Mouse (Mus musculus): ENCODE results near the gene Dcaf11. TPM values are rescaled to one million over a fixed set of nuclear protein-coding genes. Genes with fewer than 3 reads are reported as not detected.
A peak's percentile ranks its signal among the peaks of the same experiment; 100 is the strongest.

The Dcaf11 gene
- polyA plus RNA-seq, 1 experiment from 2014 or later = 72.6 TPM

GRCm38 (mm10) chr14:55558740-55559448, 912 bp upstream of the Dcaf11 start:
- Histone ChIP-seq H3K27ac (no peak overlapping the region), H3K9ac (peak overlapping the region; percentile 32; the same call in 1 of the 2 replicates), H3K27me3 (no peaks in the 10 kb centered on the region), H3K36me3 (peaks cover 2% of the 10 kb centered on the region; the same call in 1 of the 2 replicates), H3K4me3 (peak overlapping the region; percentile 79), H3K4me2 (peak overlapping the region; percentile 70), H3K9me3 (no peaks in the 10 kb centered on the region), H3K4me1 (peaks cover 25% of the 10 kb centered on the region)
- ATAC-seq (ENCODE audit: borderline replicate concordance, extremely low read depth, low FRiP score, low TSS enrichment) = no peak
- 47% methylated on average over 6 of the region's 6 CpGs for WGBS

GRCm38 (mm10) chr14:55560202-55561073, 632 bp downstream of the Dcaf11 start, which contains the start of gene A730061H03Rik:
Gene A730061H03Rik (minus strand): TSS chr14:55560406.
- ATAC-seq (ENCODE audit: borderline replicate concordance, extremely low read depth, low FRiP score, low TSS enrichment) = peak; percentile 95
- under 1% methylated on average over 51 of the region's 51 CpGs for WGBS
- H3K9me3 ChIP-seq = no peaks in the 10 kb centered on the region

GRCm38 (mm10) chr14:55561860-55562259, 2.1 kb downstream of the Dcaf11 start:
- H3K36me3 ChIP-seq = peaks cover 31% of the 10 kb centered on the region
- H3K9ac ChIP-seq = no peak overlapping the region
- no peak overlapping the region for H3K27ac ChIP-seq
- no peak for ATAC-seq (ENCODE audit: borderline replicate concordance, extremely low read depth, low FRiP score, low TSS enrichment)
- 76% methylated on average over 10 of the region's 10 CpGs for WGBS
- H3K4me3 ChIP-seq = no peak overlapping the region
- peak overlapping the region; percentile 70 for H3K4me2 ChIP-seq
- peaks cover 25% of the 10 kb centered on the region for H3K4me1 ChIP-seq
- H3K27me3 ChIP-seq = no peaks in the 10 kb centered on the region
- no peaks in the 10 kb centered on the region for H3K9me3 ChIP-seq

More at GRCm38 (mm10) chr14:55560202-55561073, 632 bp downstream of the Dcaf11 start, which contains the start of gene A730061H03Rik:
- Histone ChIP-seq H3K4me1 (peaks cover 25% of the 10 kb centered on the region), H3K4me2 (peak within 1 kb of the TSS; percentile 70), H3K9ac (peak within 1 kb of the TSS; percentile 78), H3K36me3 (peaks cover 18% of the 10 kb centered on the region), H3K4me3 (peak within 1 kb of the TSS; percentile 79), H3K27me3 (no peaks in the 10 kb centered on the region), H3K27ac (peak within 1 kb of the TSS; percentile 99)

GRCm38 (mm10) chr14:55563249-55563648, 3.4 kb downstream of the Dcaf11 start:
- WGBS = 87% methylated on average over 11 of the region's 11 CpGs
- no peak overlapping the region for H3K9ac ChIP-seq
- H3K4me2 ChIP-seq = no peak overlapping the region
- peaks cover 17% of the 10 kb centered on the region for H3K4me1 ChIP-seq
- no peak overlapping the region for H3K27ac ChIP-seq
- peaks cover 44% of the 10 kb centered on the region for H3K36me3 ChIP-seq
- H3K4me3 ChIP-seq = no peak overlapping the region
- H3K9me3 ChIP-seq = no peaks in the 10 kb centered on the region
- H3K27me3 ChIP-seq = no peaks in the 10 kb centered on the region
- ATAC-seq (ENCODE audit: borderline replicate concordance, extremely low read depth, low FRiP score, low TSS enrichment) = no peak

GRCm38 (mm10) chr14:55565748-55566147, 5.9 kb downstream of the Dcaf11 start:
- Histone ChIP-seq H3K4me1 (peaks cover 14% of the 10 kb centered on the region), H3K9ac (no peak overlapping the region), H3K27ac (no peak overlapping the region), H3K9me3 (no peaks in the 10 kb centered on the region), H3K4me2 (no peak overlapping the region), H3K4me3 (no peak overlapping the region), H3K27me3 (no peaks in the 10 kb centered on the region), H3K36me3 (peaks cover 60% of the 10 kb centered on the region)
- no peak for ATAC-seq (ENCODE audit: borderline replicate concordance, extremely low read depth, low FRiP score, low TSS enrichment)
- WGBS = 68% methylated on average over 3 of the region's 3 CpGs

GRCm38 (mm10) chr14:55567496-55567895, 7.7 kb downstream of the Dcaf11 start:
- WGBS = 84% methylated on average over 3 of the region's 3 CpGs
- H3K27ac ChIP-seq = no peak overlapping the region
- ATAC-seq (ENCODE audit: borderline replicate concordance, extremely low read depth, low FRiP score, low TSS enrichment) = no peak
- H3K27me3 ChIP-seq = no peaks in the 10 kb centered on the region
- no peak overlapping the region for H3K4me2 ChIP-seq
- H3K9me3 ChIP-seq = no peaks in the 10 kb centered on the region
- no peak overlapping the region for H3K4me3 ChIP-seq
- H3K9ac ChIP-seq = no peak overlapping the region
- no peaks in the 10 kb centered on the region for H3K4me1 ChIP-seq
- H3K36me3 ChIP-seq = peaks cover 60% of the 10 kb centered on the region

- no peak overlapping the region for H3K4me2 ChIP-seq
- peaks cover 41% of the 10 kb centered on the region for H3K36me3 ChIP-seq
- no peak for ATAC-seq (ENCODE audit: borderline replicate concordance, extremely low read depth, low FRiP score, low TSS enrichment)
- peaks cover 3% of the 10 kb centered on the region; the same call in 1 of the 2 replicates for H3K4me1 ChIP-seq
- H3K27ac ChIP-seq = no peak overlapping the region
- no peak overlapping the region for H3K9ac ChIP-seq
- H3K4me3 ChIP-seq = no peak overlapping the region
- 78% methylated on average over 2 of the region's 2 CpGs for WGBS
- H3K27me3 ChIP-seq = no peaks in the 10 kb centered on the region
- H3K9me3 ChIP-seq = no peaks in the 10 kb centered on the region
Observed at GRCm38 (mm10) chr14:55570588-55570987, 10.8 kb downstream of the Dcaf11 start.

- no peak for ATAC-seq (ENCODE audit: borderline replicate concordance, extremely low read depth, low FRiP score, low TSS enrichment)
- Histone ChIP-seq H3K4me1 (peaks cover 14% of the 10 kb centered on the region), H3K4me3 (no peak overlapping the region), H3K36me3 (peaks cover 30% of the 10 kb centered on the region), H3K27me3 (no peaks in the 10 kb centered on the region), H3K9me3 (no peaks in the 10 kb centered on the region), H3K9ac (no peak overlapping the region), H3K4me2 (no peak overlapping the region), H3K27ac (no peak overlapping the region)
Observed at GRCm38 (mm10) chr14:55571760-55572159, 12.0 kb downstream of the Dcaf11 start.

- Histone ChIP-seq H3K4me1 (peaks cover 30% of the 10 kb centered on the region), H3K36me3 (no peaks in the 10 kb centered on the region), H3K4me2 (no peak within 1 kb of the TSS; the same call in 1 of the 2 replicates), H3K27ac (peak within 1 kb of the TSS; percentile 11; the same call in 1 of the 2 replicates), H3K27me3 (no peaks in the 10 kb centered on the region), H3K4me3 (no peak within 1 kb of the TSS), H3K9ac (no peak within 1 kb of the TSS), H3K9me3 (no peaks in the 10 kb centered on the region)
- no peak for ATAC-seq (ENCODE audit: borderline replicate concordance, extremely low read depth, low FRiP score, low TSS enrichment)
- WGBS = 65% methylated on average over 8 of the region's 8 CpGs
Observed at GRCm38 (mm10) chr14:55575302-55575701, 15.5 kb downstream of the Dcaf11 start, which contains the start of gene Fitm1. Gene Fitm1 (plus strand): TSS chr14:55575617.

GRCm38 (mm10) chr14:55575711-55576110, 15.9 kb downstream of the Dcaf11 start:
- Histone ChIP-seq H3K4me1 (peaks cover 30% of the 10 kb centered on the region), H3K36me3 (peaks cover 3% of the 10 kb centered on the region; the same call in 1 of the 2 replicates), H3K9me3 (no peaks in the 10 kb centered on the region), H3K27me3 (no peaks in the 10 kb centered on the region), H3K4me2 (no peak overlapping the region; the same call in 1 of the 2 replicates), H3K4me3 (no peak overlapping the region), H3K27ac (no peak overlapping the region), H3K9ac (no peak overlapping the region)
- ATAC-seq (ENCODE audit: borderline replicate concordance, extremely low read depth, low FRiP score, low TSS enrichment) = no peak
- 60% methylated on average over 13 of the region's 13 CpGs for WGBS

GRCm38 (mm10) chr14:55576376-55576775, 16.6 kb downstream of the Dcaf11 start:
- H3K4me1 ChIP-seq = peaks cover 30% of the 10 kb centered on the region
- peaks cover 7% of the 10 kb centered on the region for H3K36me3 ChIP-seq
- no peaks in the 10 kb centered on the region for H3K27me3 ChIP-seq
- ATAC-seq (ENCODE audit: borderline replicate concordance, extremely low read depth, low FRiP score, low TSS enrichment) = no peak
- no peak overlapping the region for H3K9ac ChIP-seq
- no peaks in the 10 kb centered on the region for H3K9me3 ChIP-seq
- no peak overlapping the region for H3K4me3 ChIP-seq
- peak overlapping the region; percentile 11; the same call in 1 of the 2 replicates for H3K27ac ChIP-seq
- H3K4me2 ChIP-seq = no peak overlapping the region
- 70% methylated on average over 13 of the region's 16 CpGs for WGBS

Data from lung, embryonic 15.5 days (tissue).